Mouse (Mus musculus) thymus, postnatal 25 days (tissue): ENCODE measurements at regions not wholly inside any gene's neighbourhood (a gene's known extent, or its start where the extent isn't known, plus 50 kb on each side); places are given as distances from the start of the nearest gene placed in this dataset.
"Not testable (repeated sequence)": the region's sequence is repeated elsewhere in the genome, so short reads cannot be mapped to it uniquely, and the experiment has no call there.

Experiments used
- DNase-seq: peaks from one replicate; pipeline ENCODE4 v3.0.0; 2022

GRCm38 (mm10) chr4:3497392-3497791, 312.2 kb upstream of the Vmn1r3 start:
- not testable (repeated sequence) for DNase-seq

GRCm38 (mm10) chr4:3495987-3496386, 310.8 kb upstream of the Vmn1r3 start:
- DNase-seq, result not testable (repeated sequence)

- DNase-seq, result not testable (repeated sequence)
These were observed 309.0 kb upstream of the Vmn1r3 start for GRCm38 (mm10) chr4:3494123-3494681.

GRCm38 (mm10) chr4:3490901-3491300, 305.7 kb upstream of the Vmn1r3 start:
- DNase-seq, result not testable (repeated sequence)

GRCm38 (mm10) chr4:3482092-3482491, 296.9 kb upstream of the Vmn1r3 start:
- no peak for DNase-seq

- DNase-seq, result no peak
These were observed 271.6 kb upstream of the Vmn1r3 start for GRCm38 (mm10) chr4:3456773-3457172.

GRCm38 (mm10) chr4:3437380-3437779, 252.2 kb upstream of the Vmn1r3 start:
- DNase-seq, result not testable (repeated sequence)

- no peak for DNase-seq
These were observed 242.8 kb upstream of the Vmn1r3 start for GRCm38 (mm10) chr4:3427968-3428367.

GRCm38 (mm10) chr4:3419920-3420499, 234.9 kb upstream of the Vmn1r3 start:
- peak; percentile 42 for DNase-seq

GRCm38 (mm10) chr4:3416670-3417069, 231.5 kb upstream of the Vmn1r3 start:
- DNase-seq, result no peak

- DNase-seq, result not testable (repeated sequence)
These were observed 229.4 kb upstream of the Vmn1r3 start for GRCm38 (mm10) chr4:3414442-3415022.

GRCm38 (mm10) chr4:3413493-3414441, 228.6 kb upstream of the Vmn1r3 start:
- no peak for DNase-seq

GRCm38 (mm10) chr4:3412323-3412722, 227.2 kb upstream of the Vmn1r3 start:
- not testable (repeated sequence) for DNase-seq

GRCm38 (mm10) chr4:3402856-3403255, 217.7 kb upstream of the Vmn1r3 start:
- DNase-seq, result not testable (repeated sequence)

- not testable (repeated sequence) for DNase-seq
These were observed 216.6 kb upstream of the Vmn1r3 start for GRCm38 (mm10) chr4:3401766-3402165.

- DNase-seq, result not testable (repeated sequence)
These were observed 206.4 kb upstream of the Vmn1r3 start for GRCm38 (mm10) chr4:3391579-3391978.

- DNase-seq, result not testable (repeated sequence)
These were observed 188.0 kb upstream of the Vmn1r3 start for GRCm38 (mm10) chr4:3373027-3373763.

GRCm38 (mm10) chr4:3368021-3368420, 182.9 kb upstream of the Vmn1r3 start:
- DNase-seq, result not testable (repeated sequence)

GRCm38 (mm10) chr4:3343443-3343842, 158.3 kb upstream of the Vmn1r3 start:
- not testable (repeated sequence) for DNase-seq

- DNase-seq, result not testable (repeated sequence)
These were observed 157.5 kb upstream of the Vmn1r3 start for GRCm38 (mm10) chr4:3342696-3343095.

- DNase-seq, result not testable (repeated sequence)
These were observed 157.0 kb upstream of the Vmn1r3 start for GRCm38 (mm10) chr4:3342165-3342564.
